Mouse (Mus musculus): Measurements from ENCODE around the gene Prune2.

- TF ChIP-seq CTCF (IDR thresholded peaks at IDR 0.05; ENCODE audit: extremely low read depth, insufficient read depth, insufficient read length, insufficient replicate concordance) (no peak), POLR2A (IDR thresholded peaks at IDR 0.05; ENCODE audit: low read depth, low read length) (no peak)
Measured at GRCm38 (mm10) chr19:17251453-17251852, 295.5 kb downstream of the Prune2 start.

All from spleen, adult 2 months (tissue).